ENCODE assay signal across 12 mouse cellular contexts in the genomic region with DNA sequence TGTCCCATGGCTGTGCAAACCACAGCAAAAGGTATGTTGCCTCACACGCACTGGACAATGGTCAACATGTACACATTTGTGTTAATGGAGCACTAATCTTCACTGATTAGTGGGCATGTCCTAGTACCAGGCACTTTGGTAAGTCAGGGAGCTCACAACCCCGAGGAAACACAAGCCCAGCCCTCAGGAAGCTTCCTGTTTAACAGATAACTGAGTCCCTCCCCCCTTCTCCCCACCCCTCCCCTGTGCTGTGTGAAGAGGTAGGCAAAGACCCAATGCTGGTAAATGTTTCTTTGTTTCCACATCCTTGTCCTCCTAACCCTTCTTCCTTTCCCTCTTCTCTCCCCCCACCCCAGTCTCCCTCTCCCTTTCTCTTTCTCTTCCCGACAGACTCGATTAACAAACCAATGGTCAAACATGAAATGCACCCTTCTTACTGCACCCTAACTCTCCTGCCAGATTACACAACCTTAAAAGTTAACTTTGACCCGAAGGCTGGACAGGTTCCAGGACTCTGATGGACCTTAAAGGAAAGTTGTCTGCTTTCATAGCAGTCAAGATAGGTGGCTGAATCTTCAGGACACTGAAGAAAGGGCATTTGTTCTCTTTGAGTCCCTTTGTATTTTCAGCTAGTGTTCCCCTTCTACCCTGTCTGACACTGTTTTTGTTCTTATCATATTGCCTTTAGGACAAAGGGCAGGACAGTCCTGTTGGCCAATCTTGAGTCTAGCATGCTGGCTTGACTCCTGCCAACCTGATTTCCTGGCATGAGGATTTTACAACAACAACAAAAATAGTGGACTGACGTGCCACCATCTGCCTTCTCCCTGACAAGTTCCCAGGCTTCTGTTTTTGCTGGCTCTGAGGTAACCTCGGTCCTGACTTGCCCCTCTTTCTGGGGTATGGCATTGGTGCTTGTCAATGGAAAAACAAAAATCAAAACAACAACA. TPM values are rescaled to one million over a fixed set of nuclear protein-coding genes. Genes with fewer than 3 reads are reported as not detected.
A peak's percentile ranks its signal among the peaks of the same experiment; 100 is the strongest.
DNase-seq lines count a peak whose midpoint lies in the region; ATAC-seq lines count a peak whose summit lies in the region.
"Had no signal": no experiment of that assay in that cellular context is flagged by ENCODE, and none has a peak within 500 bp of the region (broad histone marks: within the 10 kb centered on the region; RNA-seq: fewer than 3 reads in every experiment).

No protein-coding gene starts in this region.

- H3K36me3 ChIP-seq in forebrain, embryonic 14.5 days (ENCODE audit: control insufficient read depth, insufficient read depth, low read length) = no peaks in the 10 kb centered on the region
- H3K36me3 ChIP-seq: hindbrain, embryonic 13.5 days; stomach, embryonic 15.5 days had no signal

- H3K4me2 ChIP-seq in forebrain, embryonic 14.5 days (ENCODE audit: low read length) = no peak overlapping the region
- H3K4me2 ChIP-seq: hindbrain, embryonic 13.5 days; midbrain, embryonic 11.5 days; stomach, embryonic 15.5 days had no signal

- H3K27me3 ChIP-seq in forebrain, embryonic 14.5 days (replicated peaks; ENCODE audit: control insufficient read depth, insufficient read depth, low read length) = no peaks in the 10 kb centered on the region
- H3K27me3 ChIP-seq: hindbrain, embryonic 13.5 days; stomach, embryonic 15.5 days had no signal

- WGBS in forebrain, embryonic 14.5 days = 76% methylated on average over 7 of the region's 7 CpGs

- peak; percentile 40 for DNase-seq in adrenal gland, postnatal 14 days
- DNase-seq in adrenal gland, adult 8-10 months = no peak
- peak; percentile 53 for DNase-seq in CD4-positive, CD25-positive, alpha-beta regulatory T cell, adult 2 months (ENCODE audit: low read depth, low spot score)
- DNase-seq in cerebellum, postnatal 14 days = peak; percentile 56 to 76
- DNase-seq in kidney, postnatal 25 days = peak; percentile 72 to 83
- DNase-seq in urinary bladder, postnatal 10 days (ENCODE audit: low spot score) = no peak
- DNase-seq in right cerebral cortex, postnatal 10 days (ENCODE audit: low spot score in 2 of 2) = no peak
- no peak for DNase-seq in forebrain, embryonic 14.5 days (ENCODE audit: low spot score)

- no peak overlapping the region for H3K9ac ChIP-seq in forebrain, embryonic 14.5 days (ENCODE audit: low read length)
- H3K9ac ChIP-seq: hindbrain, embryonic 13.5 days; stomach, embryonic 15.5 days had no signal

- no peak for ATAC-seq in forebrain, embryonic 14.5 days
- ATAC-seq: forebrain, embryonic 16.5 days had no signal

- no peak overlapping the region for H3K27ac ChIP-seq in forebrain, embryonic 14.5 days (ENCODE audit: low read depth, low read length)
- H3K27ac ChIP-seq: hindbrain, embryonic 13.5 days; stomach, embryonic 15.5 days had no signal

- no peaks in the 10 kb centered on the region for H3K4me1 ChIP-seq in forebrain, embryonic 14.5 days (ENCODE audit: control insufficient read depth, insufficient read depth, low read length)
- H3K4me1 ChIP-seq: hindbrain, embryonic 13.5 days; stomach, embryonic 15.5 days had no signal

- H3K9me3 ChIP-seq in forebrain, embryonic 14.5 days (replicated peaks; ENCODE audit: control insufficient read depth, low read length) = no peaks in the 10 kb centered on the region
- H3K9me3 ChIP-seq: hindbrain, embryonic 13.5 days; stomach, embryonic 15.5 days had no signal

- no peak overlapping the region for H3K4me3 ChIP-seq in forebrain, embryonic 14.5 days (ENCODE audit: low read depth, low read length)
- H3K4me3 ChIP-seq: hindbrain, embryonic 13.5 days; stomach, embryonic 15.5 days had no signal

RNA-seq across cellular contexts. Expression of a gene that starts 13.0 kb away (rescaled TPM):
- 44.4 and 49.1 TPM in 2 replicates for total RNA-seq in adrenal gland, postnatal 14 days (2021)
- total RNA-seq in adrenal gland, adult 8-10 months (2022) = 10 to 100 TPM; 42.0 to 84.9 (median 58.7) TPM
- polyA plus RNA-seq in forebrain, embryonic 14.5 days (2014; fragmentation: Nextera tagmentation; extraction: Ambion mirVana) = 26.2 and 26.3 TPM in 2 replicates

Comparison
In these comparisons a context has a peak if more than half of its experiments do, and no peak if none do; other contexts are left out.
1. DNase-seq: peak in adrenal gland, postnatal 14 days (single experiment), CD4-positive, CD25-positive, alpha-beta regulatory T cell, adult 2 months (single experiment), cerebellum, postnatal 14 days (2 of 2) and kidney, postnatal 25 days (2 of 2); none in adrenal gland, adult 8-10 months (single experiment), urinary bladder, postnatal 10 days (single experiment), right cerebral cortex, postnatal 10 days (0 of 2) and forebrain, embryonic 14.5 days (single experiment).